Mouse (Mus musculus) skeletal muscle tissue, adult 2 months (tissue): ENCODE measurements around the gene Ralgapb.

Source experiments
- DNase-seq: peaks from one replicate; pipeline ENCODE4 v3.0.0-alpha.2; 2012; ENCODE audit warnings: low read depth, low spot score

The Ralgapb gene

GRCm38 (mm10) chr2:158402915-158403314 is 6.7 kb upstream of the Ralgapb start:
- no peak for DNase-seq

DNA sequence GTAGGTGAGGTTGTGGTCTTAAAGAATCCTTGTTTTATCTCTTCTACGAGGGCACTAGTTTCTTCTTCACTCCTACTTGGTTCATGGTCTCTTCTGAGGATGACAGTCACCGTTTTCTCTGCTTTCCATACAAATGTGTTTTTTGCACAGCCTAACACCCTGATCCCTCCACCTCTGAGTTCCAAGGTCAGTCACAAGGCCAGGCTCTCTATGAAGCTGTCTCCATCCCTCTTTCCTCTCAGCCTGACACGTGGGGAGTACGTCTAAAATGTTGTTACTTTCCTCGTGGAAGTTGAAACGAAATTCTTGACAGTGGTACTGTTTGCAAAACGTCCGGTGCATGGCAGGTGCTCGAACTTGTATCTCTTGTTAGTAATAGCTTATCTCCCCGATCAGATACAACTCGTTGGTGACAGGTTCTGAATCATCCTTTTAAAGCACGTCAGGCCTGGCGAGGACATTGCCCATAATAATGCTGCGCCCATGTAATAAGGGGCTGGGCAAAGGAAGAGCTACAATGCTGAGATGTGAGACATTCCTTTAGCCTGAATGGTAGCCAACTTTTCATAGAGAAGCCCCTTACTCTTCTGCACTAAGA is 552 bp upstream of the Ralgapb start:
- DNase-seq = no peak

- peak; percentile 10 for DNase-seq
Measured at GRCm38 (mm10) chr2:158410022-158411014, 670 bp downstream of the Ralgapb start.

DNA sequence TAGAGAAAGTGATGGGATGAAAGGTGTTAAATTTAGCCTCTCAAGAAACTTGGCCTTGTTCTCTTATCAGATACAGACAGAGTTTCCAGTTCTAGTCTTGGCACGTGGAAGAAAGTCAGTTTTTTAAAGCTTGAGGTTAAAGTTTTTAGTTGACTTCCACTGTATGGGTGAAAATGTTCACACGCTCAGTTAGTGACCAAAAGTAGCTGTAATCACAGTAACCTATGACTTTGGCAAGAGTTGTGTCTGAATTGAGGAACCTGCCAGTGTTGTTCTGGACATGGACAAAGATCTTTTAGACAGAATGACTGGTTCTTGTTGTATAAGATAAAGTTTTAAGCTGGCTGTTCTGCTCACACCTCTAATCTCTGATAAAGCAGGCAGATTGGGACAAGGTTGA is 3.6 kb downstream of the Ralgapb start:
- DNase-seq = no peak

DNA sequence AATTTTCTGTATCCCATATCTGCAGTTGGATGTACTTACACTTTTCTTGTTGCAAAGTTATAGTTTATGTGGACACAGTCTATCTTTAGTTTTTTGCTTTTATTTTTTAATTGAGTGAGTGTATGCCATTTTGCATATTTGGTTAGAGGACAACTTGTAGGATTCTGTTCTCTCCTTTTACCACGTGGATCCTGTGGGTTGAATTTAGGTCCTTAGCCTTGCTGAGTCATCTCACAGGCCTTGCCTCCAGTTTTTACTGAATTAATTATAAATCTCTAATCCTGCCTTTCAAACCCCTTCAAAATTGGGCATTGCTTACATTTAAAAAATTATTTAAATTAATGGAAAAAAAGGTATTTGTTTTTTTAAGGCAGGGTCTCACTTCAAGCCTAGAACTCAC is 6.2 kb downstream of the Ralgapb start:
- no peak for DNase-seq

- no peak for DNase-seq
Measured at GRCm38 (mm10) chr2:158418663-158419062, 9.0 kb downstream of the Ralgapb start.

- no peak for DNase-seq
Measured at GRCm38 (mm10) chr2:158445814-158446213, 36.2 kb downstream of the Ralgapb start.

- no peak for DNase-seq
Measured at GRCm38 (mm10) chr2:158449845-158450244, 40.2 kb downstream of the Ralgapb start.

DNA sequence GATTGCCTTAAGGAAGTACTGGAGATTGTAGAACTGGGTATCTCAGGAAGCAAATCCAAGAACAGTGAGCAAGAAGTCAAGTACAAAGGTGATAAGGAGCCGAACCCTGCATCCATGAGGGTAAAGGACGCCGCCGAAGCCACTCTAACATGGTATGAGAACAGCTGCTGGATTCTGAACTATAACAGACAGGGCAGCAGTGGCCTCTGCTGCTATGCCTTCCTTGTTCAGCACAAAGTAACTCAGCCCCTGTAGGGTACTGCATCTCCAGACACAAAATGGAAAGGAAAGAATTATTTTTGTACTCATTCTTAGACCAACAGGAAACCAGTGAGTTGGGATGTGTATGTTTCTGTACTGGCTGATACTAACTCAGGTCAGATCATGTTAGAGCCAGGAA is 46.8 kb downstream of the Ralgapb start:
- DNase-seq = no peak

DNA sequence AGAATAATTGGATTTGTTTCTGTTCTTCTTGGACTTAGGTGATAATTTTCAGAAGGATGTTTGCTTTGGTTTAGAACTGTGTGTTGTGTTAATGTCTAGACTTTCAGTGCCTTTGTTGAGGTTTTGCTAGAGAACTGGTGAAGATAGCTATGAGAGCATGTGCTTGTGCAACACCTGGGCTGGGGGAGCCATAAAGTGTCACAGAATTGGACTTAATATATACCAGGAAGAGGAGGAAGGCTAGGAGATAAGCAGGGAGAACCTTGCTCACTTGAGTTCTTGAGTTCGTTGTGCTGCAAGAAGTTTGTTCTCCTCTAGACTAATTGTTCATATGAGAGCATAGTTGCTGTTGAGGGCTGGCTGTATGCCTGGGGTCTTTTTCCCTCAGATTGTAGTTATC is 48.0 kb downstream of the Ralgapb start:
- DNase-seq = no peak

GRCm38 (mm10) chr2:158462450-158462849 is 52.8 kb downstream of the Ralgapb start:
- DNase-seq = no peak

GRCm38 (mm10) chr2:158474159-158474558 is 64.5 kb downstream of the Ralgapb start:
- no peak for DNase-seq

- DNase-seq = no peak
Measured at GRCm38 (mm10) chr2:158477640-158478039, 68.0 kb downstream of the Ralgapb start.

- no peak for DNase-seq
Measured at GRCm38 (mm10) chr2:158498457-158498856, 88.8 kb downstream of the Ralgapb start.

DNA sequence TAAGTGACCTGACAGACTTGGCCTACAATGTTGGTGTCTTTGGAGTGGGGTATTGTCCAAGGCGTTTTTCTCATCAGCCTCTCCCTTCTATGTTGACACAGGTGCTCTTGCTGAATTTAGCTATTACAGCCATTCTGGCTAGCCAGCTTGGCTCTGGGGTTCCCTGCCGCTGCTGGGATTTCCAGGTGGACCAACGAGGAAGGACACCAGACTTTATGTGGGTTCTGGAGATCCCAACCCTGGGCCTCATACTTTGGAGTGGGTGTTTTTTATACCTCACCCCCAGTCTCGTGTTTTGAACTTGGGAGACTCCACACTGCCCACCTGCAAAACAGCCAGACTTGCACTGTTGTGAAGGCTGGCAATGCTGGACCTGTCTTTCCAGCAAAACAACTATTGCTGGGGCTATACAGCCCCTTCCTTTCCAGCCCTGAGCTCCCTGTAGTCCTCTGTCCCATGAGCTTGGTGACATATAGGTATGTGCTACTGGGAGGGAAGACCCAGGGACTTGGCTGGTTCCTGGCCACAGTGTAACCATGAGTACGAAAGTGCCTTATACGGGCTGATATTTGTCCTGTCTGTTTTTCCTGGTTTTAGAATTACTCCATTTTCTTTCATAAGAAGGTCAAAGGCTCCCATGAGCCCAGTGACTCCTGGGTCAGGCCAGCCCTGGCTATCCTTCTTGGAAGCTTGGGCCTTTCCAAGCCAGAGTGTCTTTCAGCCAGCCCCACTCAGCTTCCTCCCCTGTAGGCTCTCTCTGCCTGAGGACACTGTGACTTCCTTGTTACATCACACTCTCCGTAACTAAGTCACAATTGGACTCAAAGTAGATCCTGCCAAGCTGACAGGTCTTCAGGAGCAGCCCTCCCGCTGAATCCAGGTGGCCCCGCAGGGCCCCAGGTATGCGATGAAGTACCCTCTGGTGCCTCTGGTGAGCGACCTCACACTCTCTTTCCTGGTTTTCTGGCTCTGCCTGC is 92.5 kb downstream of the Ralgapb start, which contains the start of gene Adig:
Adig (plus strand) TSS at position 777 of the 977 bp plus-strand sequence.
- DNase-seq = peak; percentile 25

GRCm38 (mm10) chr2:158503226-158503625 is 93.6 kb downstream of the Ralgapb start:
- no peak for DNase-seq

GRCm38 (mm10) chr2:158503671-158504070 is 94.0 kb downstream of the Ralgapb start:
- DNase-seq = peak; percentile 71

GRCm38 (mm10) chr2:158506475-158506874 is 96.8 kb downstream of the Ralgapb start:
- no peak for DNase-seq

DNA sequence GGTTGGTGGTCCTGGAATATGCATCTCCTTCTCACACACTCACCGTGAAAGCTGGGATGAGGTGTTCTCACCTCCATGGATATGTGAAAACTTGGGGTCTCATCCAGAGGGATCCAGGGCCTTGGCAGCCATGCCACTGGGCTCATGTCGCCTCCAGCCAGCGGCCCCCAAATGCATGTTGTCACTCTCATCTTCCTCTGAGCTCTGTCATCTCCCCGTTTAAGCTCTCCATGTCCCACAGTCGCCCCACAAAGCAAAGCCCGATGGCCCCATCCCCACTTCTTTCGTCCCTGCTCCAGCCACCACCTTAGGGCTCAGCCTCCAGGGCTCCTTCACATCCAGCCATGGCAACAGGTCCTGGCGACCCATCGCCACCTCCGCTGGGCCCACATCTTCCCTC is 97.4 kb downstream of the Ralgapb start:
- DNase-seq = no peak

DNA sequence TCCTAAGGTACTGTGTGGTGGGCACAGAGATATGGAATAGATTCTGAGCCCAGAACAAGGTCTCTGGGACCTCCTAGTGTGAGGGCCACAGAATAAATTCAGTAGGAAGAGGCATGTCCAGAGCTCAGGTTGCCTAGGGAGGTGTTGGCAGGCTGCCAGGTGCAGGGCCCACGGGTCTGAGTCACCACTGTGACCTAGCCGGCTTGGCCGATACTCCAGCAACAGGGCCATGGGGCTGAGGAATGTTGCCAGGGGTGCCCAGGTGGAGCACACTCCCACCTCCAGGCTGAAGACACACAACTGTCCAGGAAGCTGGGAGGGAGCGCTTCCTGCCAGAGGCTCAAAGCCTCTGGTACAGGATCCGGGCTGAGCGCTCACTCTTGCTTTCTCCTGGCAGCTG is 101.0 kb downstream of the Ralgapb start:
- DNase-seq = peak; percentile 32

- DNase-seq = no peak
Measured at GRCm38 (mm10) chr2:158512528-158512927, 102.9 kb downstream of the Ralgapb start, which contains the start of gene Arhgap40. Gene Arhgap40 (plus strand): TSS chr2:158512796.
